Mouse (Mus musculus): Measurements from ENCODE around the gene Ahdc1.

DNA sequence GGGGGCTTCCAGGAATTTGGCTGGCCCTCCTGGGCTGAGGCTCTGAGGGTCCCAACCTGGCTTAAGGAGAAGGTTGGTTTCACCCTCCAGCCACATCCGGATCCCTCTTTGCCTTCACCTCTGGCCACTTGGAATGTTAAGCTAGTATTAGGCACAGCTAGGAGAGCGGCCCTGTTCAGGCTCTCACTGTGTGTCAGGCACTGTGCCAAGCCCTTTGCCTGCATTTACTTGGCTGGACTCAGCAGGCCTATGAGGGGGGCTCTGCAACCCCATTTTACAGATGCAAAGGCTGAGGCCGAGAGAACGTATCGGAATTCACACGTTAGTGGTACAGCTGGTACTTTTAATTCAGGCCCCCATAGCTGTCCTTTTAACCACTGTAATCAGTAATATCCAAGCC lies 12.6 kb downstream of the Ahdc1 start:
- TF ChIP-seq CTCF (IDR thresholded peaks at IDR 0.05; ENCODE audit: low read depth) = no peak
- no peak for TF ChIP-seq EP300 (optimal IDR thresholded peaks at IDR 0.05)

Measured in stomach, postnatal 0 days (tissue).